8 mouse cellular contexts compared by ENCODE assay signal in the genomic region with DNA sequence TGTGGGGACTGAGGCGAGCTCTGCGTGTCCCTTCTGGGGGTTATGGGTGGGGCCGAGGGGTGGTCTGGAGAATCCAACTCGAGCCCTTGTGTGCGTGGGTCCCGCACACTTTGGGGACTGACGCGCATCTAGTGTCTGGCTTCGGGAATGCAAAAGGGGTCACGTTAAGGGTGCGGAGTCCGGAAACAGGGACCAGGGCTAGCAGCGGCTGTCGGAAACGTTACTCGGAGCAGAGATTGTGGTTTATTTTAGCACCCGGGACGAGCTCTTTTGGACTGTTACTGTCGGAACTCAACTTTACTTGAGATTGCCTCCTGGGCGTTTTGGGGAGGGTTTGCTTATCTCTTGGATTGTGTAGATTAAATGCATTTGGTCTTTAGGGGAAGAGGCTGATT. TPM values are rescaled to one million over a fixed set of nuclear protein-coding genes. Genes with fewer than 3 reads are reported as not detected.
DNase-seq lines count a peak whose midpoint lies in the region; ATAC-seq and TF ChIP-seq lines count a peak whose summit lies in the region.

No protein-coding gene starts in this region.

- no peak for TF ChIP-seq CTCF in liver, embryonic 14.5 days (IDR thresholded peaks at IDR 0.05; ENCODE audit: low read depth)

- peak overlapping the region; percentile 85 for H3K4me2 ChIP-seq in forebrain, embryonic 15.5 days (replicated peaks)
- peak overlapping the region; percentile 86 for H3K4me2 ChIP-seq in liver, embryonic 14.5 days (ENCODE audit: low read depth)
- peak overlapping the region; percentile 86 for H3K4me2 ChIP-seq in neural tube, embryonic 12.5 days (replicated peaks)

- H3K4me1 ChIP-seq in forebrain, embryonic 15.5 days: peaks cover 15% of the 10 kb centered on the region
- peaks cover 0 to 2% of the 10 kb centered on the region in 2 experiments; a peak in 2 of 4 replicates for H3K4me1 ChIP-seq in liver, embryonic 14.5 days (replicated peaks; ENCODE audit: control insufficient read depth in 2 of 2, insufficient read depth in 2 of 2, low read length in 1 of 2)
- peaks cover 16% of the 10 kb centered on the region for H3K4me1 ChIP-seq in neural tube, embryonic 12.5 days

- no peaks in the 10 kb centered on the region for H3K9me3 ChIP-seq in forebrain, embryonic 15.5 days
- H3K9me3 ChIP-seq in liver, embryonic 14.5 days (ENCODE audit: control insufficient read depth, low read length): no peaks in the 10 kb centered on the region
- no peaks in the 10 kb centered on the region for H3K9me3 ChIP-seq in neural tube, embryonic 12.5 days

- peak; percentile 14 for DNase-seq in right cerebral cortex, adult 18-20 months
- DNase-seq in right cerebral cortex, postnatal 4 days: no peak
- DNase-seq in adrenal gland, postnatal 10 days: peak; percentile 47
- peak; percentile 72 for DNase-seq in induced T-regulatory cell, adult 2 months (ENCODE audit: low read depth)
- DNase-seq in liver, embryonic 14.5 days (ENCODE audit: low read depth in 3 of 3, low spot score in 3 of 3): no peak
- no peak for DNase-seq in left cerebral cortex, adult 11 months (ENCODE audit: low spot score)

- H3K27ac ChIP-seq in forebrain, embryonic 15.5 days (replicated peaks): peak overlapping the region; percentile 95
- H3K27ac ChIP-seq in liver, embryonic 14.5 days: no peak overlapping the region
- peak overlapping the region; percentile 89 for H3K27ac ChIP-seq in neural tube, embryonic 12.5 days

- H3K9ac ChIP-seq in forebrain, embryonic 15.5 days (replicated peaks): peak overlapping the region; percentile 82
- peak overlapping the region; percentile 58 for H3K9ac ChIP-seq in liver, embryonic 14.5 days (replicated peaks)
- peak overlapping the region; percentile 86 for H3K9ac ChIP-seq in neural tube, embryonic 12.5 days

- no peak for TF ChIP-seq EP300 in liver, embryonic 14.5 days (IDR thresholded peaks at IDR 0.05; ENCODE audit: low read depth)

- ATAC-seq in forebrain, embryonic 15.5 days (replicated peaks): no peak
- no peak for ATAC-seq in liver, embryonic 14.5 days (ENCODE audit: insufficient read depth)
- no peak; the same call in 1 of the 2 replicates for ATAC-seq in neural tube, embryonic 12.5 days (ENCODE audit: low FRiP score, low read depth)

- 0% methylated on average over 20 of the region's 20 CpGs for WGBS in forebrain, embryonic 15.5 days
- under 1% methylated on average over 20 of the region's 20 CpGs for whole genome bisulfite sequencing in liver, embryonic 14.5 days (ENCODE audit: insufficient replicate concordance)
- under 1% methylated on average over 20 of the region's 20 CpGs for WGBS in neural tube, embryonic 12.5 days

- no peaks in the 10 kb centered on the region for H3K27me3 ChIP-seq in forebrain, embryonic 15.5 days
- H3K27me3 ChIP-seq in liver, embryonic 14.5 days (ENCODE audit: control insufficient read depth, insufficient read depth, low read length): peaks cover 12% of the 10 kb centered on the region
- H3K27me3 ChIP-seq in neural tube, embryonic 12.5 days (replicated peaks): no peaks in the 10 kb centered on the region

- no peaks in the 10 kb centered on the region for H3K36me3 ChIP-seq in forebrain, embryonic 15.5 days
- H3K36me3 ChIP-seq in liver, embryonic 14.5 days (replicated peaks; ENCODE audit: control insufficient read depth, insufficient read depth, low read depth): no peaks in the 10 kb centered on the region
- H3K36me3 ChIP-seq in neural tube, embryonic 12.5 days: no peaks in the 10 kb centered on the region

- H3K4me3 ChIP-seq in forebrain, embryonic 15.5 days: peak overlapping the region; percentile 80
- H3K4me3 ChIP-seq in liver, embryonic 14.5 days (ENCODE audit: insufficient read depth in 1 of 2, low read depth in 2 of 2, low read length in 2 of 2): peak overlapping the region; percentile 59
- H3K4me3 ChIP-seq in neural tube, embryonic 12.5 days: peak overlapping the region; percentile 86

RNA-seq across cellular contexts. Expression of gene Map4, which starts 1.1 kb away (rescaled TPM):
- 100 to 1,000 TPM in 1 of 2 experiments, 10 to 100 TPM in 1; 83.5 to 132 TPM for total RNA-seq in adrenal gland, postnatal 10 days (2021)
- 117 and 119 TPM in 2 replicates for polyA plus RNA-seq in forebrain, embryonic 15.5 days (2015; fragmentation: Nextera tagmentation; extraction: Ambion mirVana)
- polyA plus RNA-seq in liver, embryonic 14.5 days (2012; rRNA removed): 13.5 and 16.0 TPM in 2 replicates
- 6.6 and 7.7 TPM in 2 replicates for polyA plus RNA-seq in liver, embryonic 14.5 days (2014; fragmentation: Nextera tagmentation; extraction: Ambion mirVana)
- polyA plus RNA-seq in neural tube, embryonic 12.5 days (2016; fragmentation: Nextera tagmentation; extraction: Ambion mirVana): 141 and 161 TPM in 2 replicates

RNA-seq across cellular contexts. Expression of gene Cdc25a, which starts 57.0 kb away (rescaled TPM):
- 10 to 100 TPM; 15.5 to 17.0 TPM for total RNA-seq in adrenal gland, postnatal 10 days (2021)
- 21.4 and 22.7 TPM in 2 replicates for polyA plus RNA-seq in forebrain, embryonic 15.5 days (2015; fragmentation: Nextera tagmentation; extraction: Ambion mirVana)
- polyA plus RNA-seq in liver, embryonic 14.5 days (2012; rRNA removed): 7.6 and 10.8 TPM in 2 replicates
- polyA plus RNA-seq in liver, embryonic 14.5 days (2014; fragmentation: Nextera tagmentation; extraction: Ambion mirVana): 11.9 and 14.9 TPM in 2 replicates
- polyA plus RNA-seq in neural tube, embryonic 12.5 days (2016; fragmentation: Nextera tagmentation; extraction: Ambion mirVana): 33.9 and 36.3 TPM in 2 replicates

Comparison
In these comparisons a context has a peak if more than half of its experiments do, and no peak if none do; other contexts are left out.
1. DNase-seq: peak in right cerebral cortex, adult 18-20 months (single experiment), adrenal gland, postnatal 10 days (single experiment) and induced T-regulatory cell, adult 2 months (single experiment); none in right cerebral cortex, postnatal 4 days (single experiment), liver, embryonic 14.5 days (0 of 3) and left cerebral cortex, adult 11 months (single experiment).
2. Peak in every context shown above with its lines, with median percentiles within 50 percentile points of each other: H3K4me2 ChIP-seq, H3K4me3 ChIP-seq and H3K9ac ChIP-seq.